Mouse (Mus musculus): Measurements from ENCODE around the gene Frmd7. TPM values are rescaled to one million over a fixed set of nuclear protein-coding genes. Genes with fewer than 3 reads are reported as not detected.

Gene Frmd7
- under 1 TPM; 0.53 to 0.85 TPM for total RNA-seq (2021)

DNA sequence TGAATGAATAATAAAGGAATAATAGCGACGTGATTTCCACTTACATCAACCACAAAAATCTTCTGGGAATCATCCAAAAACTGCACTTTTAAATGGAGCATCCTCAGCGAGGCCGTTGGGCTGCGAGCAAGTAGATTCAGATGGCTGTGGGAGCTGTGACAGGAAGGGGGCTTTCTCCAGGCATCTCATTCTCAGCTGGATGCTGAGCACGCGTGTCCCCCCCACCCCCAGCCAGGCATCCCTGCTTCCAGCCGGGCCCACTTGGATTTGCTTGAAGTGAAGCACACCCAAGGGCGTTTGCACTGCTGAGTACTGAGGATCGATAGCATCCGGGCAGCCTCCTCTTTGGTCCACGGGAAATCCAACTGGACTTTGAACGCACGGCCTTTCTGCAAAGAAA lies at the start of gene Frmd7:
Gene Frmd7, minus strand, starts transcription at position 101 of the 400 bp plus-strand sequence.
- intact Hi-C loops (cut with DNase I): no loop called here
- no peak for DNase-seq (ENCODE audit: low spot score in 2 of 2)

DNA sequence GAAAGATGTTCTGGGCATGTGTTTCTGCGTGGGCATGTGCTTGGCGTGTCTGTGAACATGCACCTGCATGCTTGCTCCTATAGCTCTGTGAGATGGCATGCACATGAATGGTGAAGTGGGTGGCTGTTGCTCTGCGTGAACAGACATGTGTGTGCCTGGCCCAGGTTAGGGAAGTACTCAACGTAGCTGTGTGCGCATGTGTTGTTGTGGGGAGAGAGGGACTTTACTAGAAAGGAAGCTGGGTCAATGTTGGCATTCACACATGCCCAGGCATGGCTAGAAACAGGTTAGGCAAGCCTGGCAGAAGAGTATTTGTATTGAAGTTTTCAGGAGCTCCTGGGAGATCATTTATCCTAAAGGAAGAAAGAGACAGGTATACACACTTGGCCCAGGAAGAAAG lies 48.8 kb upstream of the Frmd7 start:
- no peak for DNase-seq (ENCODE audit: low spot score in 2 of 2)
- intact Hi-C loops (cut with DNase I): no loop called here

DNA sequence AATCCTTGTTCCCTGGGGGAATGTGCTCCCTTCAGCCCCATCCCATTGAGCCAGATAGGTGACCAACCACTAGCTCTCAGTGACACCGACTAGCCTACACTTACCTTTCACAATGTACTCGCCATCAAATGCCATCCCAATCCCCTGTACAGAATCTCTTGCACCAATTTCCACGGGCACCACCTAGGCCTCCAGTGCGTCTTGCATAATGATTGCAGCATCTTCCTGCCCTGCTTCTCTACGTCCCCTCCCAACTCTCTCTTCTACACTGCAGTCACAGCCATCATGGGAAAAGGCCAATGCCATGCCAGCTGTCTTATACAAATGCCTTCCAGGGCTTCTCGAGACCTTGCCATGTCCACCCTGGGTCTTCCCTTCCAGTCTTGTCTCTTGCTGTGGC lies 47.4 kb upstream of the Frmd7 start:
- intact Hi-C loops (cut with DNase I): no loop called here
- DNase-seq (ENCODE audit: low spot score in 2 of 2): no peak

DNA sequence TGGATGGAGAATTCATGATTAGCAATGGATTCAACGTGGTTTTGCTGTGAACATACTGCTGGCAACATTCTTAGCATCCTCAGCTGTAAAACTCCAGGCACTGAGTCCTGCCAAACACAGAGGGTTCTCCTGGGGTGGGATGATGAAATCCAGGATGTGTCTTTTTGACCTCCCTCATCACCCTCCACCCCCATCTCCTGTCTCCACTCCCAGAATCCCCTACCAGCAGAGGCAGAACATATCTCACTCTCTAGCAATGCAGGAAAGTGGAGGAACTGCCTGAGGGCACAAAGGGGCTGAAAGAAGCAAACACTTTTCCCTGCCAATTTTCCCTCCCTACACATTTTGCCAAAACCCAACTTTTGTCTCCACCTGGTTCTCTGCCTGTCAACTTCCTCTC lies 46.1 kb upstream of the Frmd7 start:
- intact Hi-C loops (cut with DNase I): no loop called here
- no peak for DNase-seq (ENCODE audit: low spot score in 2 of 2)

DNA sequence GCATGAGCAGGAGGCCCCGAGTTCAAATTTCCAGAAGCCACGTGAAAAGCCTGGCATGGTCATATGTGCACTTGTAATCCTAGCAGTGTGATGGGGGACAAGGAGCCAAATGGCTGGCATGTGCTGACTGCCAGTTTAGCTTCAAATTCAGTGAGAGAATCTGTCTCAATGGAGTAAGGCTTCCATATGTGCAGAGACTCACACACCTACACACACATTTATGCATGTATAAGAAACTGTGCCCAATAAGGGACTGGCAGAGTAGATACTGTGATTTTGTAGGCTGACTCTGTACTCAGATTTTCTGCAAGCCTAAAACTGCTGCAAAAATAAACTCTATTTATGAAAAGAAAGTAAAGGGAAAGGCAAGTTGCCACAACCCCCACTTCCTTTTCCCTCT lies 35.9 kb upstream of the Frmd7 start:
- peak; percentile 2 to 80 for DNase-seq (ENCODE audit: low spot score in 2 of 2)
- intact Hi-C loops (cut with DNase I): no loop called here

DNA sequence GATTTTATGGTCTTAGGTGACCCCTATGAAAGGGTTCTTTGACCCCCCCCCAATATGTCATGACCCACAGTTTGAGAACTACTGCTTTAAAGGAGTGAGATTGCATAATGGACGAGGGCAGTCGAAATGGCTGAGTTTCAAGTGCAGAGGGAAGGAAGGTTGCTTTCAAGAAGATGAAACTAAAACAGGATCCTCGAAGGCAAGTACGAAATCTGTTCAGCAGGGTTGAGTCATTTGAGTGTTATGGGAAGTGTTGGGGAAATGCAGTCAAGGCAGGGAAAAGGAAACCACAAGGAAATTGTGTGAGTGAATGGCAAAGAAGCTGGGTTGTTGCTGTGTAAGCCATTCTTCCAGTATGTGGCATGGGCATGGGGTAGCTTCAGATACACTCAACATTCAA lies 29.6 kb upstream of the Frmd7 start:
- peak in 1 of 2 experiments; percentile 3 for DNase-seq (ENCODE audit: low spot score in 2 of 2)
- intact Hi-C loops (cut with DNase I): no loop called here

DNA sequence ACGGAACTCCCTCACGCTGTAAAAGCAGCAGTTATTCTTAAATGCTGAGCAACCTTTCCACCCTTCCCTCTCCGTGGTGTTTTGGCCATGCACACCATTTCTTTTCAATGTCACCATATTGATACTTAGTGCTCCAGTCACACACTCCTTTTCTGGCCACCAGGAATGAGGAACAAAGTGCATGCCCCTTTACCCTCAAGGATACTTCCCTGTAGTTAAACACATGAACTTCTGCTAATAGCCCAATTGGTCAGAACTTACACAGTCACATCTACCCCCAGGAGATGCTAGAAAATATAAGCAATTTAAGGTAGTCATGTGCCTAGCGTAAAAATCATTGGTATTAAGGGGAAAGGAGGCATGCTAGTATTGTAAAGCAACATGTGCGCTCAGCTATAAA lies 27.4 kb upstream of the Frmd7 start:
- DNase-seq (ENCODE audit: low spot score in 2 of 2): no peak
- intact Hi-C loops (cut with DNase I): no loop called here

DNA sequence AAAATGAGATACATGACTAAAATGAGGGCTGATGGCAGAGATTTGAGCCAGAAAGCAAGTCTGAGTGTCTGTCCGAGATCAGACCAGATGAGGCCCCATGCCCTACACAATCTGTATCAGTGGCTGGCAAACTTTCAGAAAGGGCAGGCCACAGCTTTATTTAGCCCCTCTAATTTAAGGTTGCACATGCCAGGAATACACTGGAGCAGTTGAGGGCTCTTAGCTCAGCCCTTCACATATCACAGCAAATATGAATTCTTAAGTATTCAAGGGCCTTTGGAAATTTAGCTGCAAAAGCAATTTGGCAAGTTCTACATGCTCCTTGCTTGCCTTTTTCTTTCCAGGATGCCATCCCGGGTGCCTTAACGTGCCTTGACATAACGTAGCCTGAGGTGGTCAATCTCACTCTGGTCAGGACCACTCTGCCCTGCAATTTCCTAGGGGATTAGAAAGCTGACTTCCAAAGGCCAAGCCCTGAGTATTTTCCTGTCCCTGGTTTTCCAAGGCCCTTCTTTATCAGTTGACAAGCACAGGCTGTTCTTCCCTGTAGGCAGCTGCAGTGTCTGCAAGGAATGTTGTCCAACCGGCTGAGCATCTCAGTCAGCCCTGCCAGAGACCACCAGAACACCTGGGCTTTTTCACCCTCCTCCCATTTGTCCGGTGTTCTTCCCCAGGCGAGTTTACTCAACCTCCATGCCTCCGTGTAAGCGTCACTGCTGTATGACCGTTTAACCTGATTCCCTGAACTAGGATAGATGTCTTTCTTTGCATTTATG lies 25.8 kb upstream of the Frmd7 start:
- no peak for DNase-seq (ENCODE audit: low spot score in 2 of 2)
- intact Hi-C loops (cut with DNase I): no loop called here

DNA sequence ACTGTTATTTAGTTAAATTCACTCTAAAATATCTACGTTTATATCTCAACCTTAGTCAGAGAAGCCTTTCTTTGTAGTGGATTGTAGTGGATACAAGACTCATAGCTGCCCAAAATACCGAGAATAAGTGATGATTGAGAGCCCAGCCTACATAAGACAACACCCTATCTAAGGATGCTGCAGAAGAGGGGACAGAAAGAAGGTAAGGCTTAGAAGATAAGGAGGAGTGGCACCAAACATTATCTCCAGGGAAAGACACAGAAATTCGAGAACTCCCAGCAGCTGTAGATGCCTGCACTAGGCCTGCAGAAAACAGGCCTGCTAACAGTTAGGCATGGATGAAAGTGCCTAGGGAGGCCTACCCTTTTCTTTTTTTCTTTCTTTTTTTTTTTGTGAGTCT lies 22.6 kb upstream of the Frmd7 start:
- intact Hi-C loops (cut with DNase I): no loop called here

DNA sequence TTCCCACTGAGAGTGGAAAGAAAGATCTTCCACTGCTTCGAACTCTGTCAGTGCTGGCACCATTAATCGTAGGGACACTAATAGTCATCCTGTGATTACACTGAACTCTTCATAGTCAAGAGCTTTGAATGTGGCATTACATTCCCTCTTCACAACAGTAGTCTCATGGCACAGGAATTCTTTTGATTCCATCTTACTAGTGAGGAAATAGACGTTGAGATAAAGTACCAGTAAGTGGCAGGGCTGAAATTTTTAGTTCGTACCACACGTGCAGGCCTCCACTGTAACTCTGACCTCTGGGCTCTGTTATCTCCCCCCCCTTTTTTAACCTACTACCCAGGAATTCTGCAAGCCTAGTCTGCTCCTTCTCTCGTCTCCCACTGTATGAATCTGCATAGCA lies 20.4 kb upstream of the Frmd7 start:
- intact Hi-C loops (cut with DNase I): no loop called here
- no peak for DNase-seq (ENCODE audit: low spot score in 2 of 2)

More for the DNA sequence above, 22.6 kb upstream of the Frmd7 start:
- DNase-seq (ENCODE audit: low spot score in 2 of 2): no peak

DNA sequence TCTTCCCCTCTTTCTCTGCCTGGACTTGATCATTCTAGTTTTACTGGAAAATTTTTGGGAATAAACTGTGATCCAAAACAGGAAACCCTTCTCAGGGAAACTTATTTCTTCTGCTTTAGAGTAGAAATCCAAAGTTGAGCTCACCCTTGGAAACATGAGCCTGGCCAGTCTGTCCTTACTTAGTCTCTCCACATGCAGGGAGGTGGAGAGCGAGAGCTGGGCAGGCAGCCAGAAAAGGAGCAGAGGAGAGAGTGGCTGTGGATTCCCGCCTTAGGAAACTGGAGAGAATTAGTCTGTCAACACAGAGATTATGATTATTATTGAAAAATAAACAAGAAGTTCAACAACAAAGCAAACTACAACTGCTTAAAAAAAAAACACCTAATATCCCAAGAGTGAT lies 6.1 kb upstream of the Frmd7 start:
- intact Hi-C loops (cut with DNase I): no loop called here
- no peak for DNase-seq (ENCODE audit: low spot score in 2 of 2)

DNA sequence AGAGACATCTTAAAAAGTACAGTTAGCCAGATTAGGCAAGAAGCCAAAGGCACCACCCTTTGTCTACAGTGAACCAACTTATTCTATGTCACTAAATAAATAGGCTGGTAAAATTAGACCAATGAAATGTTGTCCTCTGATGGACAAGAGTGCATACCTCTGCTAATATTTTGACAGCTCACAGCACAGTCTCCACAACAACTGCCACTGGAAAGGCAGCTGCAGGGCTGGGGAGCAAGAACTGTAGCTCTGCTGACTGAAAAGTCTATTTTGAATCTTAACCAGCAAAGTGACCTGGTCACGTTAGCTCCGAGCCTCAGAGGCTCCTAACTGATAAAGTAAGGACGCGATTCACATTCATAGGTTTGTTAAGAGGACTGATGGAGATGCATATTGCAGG lies 5.6 kb upstream of the Frmd7 start:
- intact Hi-C loops (cut with DNase I): no loop called here
- DNase-seq (ENCODE audit: low spot score in 2 of 2): no peak

DNA sequence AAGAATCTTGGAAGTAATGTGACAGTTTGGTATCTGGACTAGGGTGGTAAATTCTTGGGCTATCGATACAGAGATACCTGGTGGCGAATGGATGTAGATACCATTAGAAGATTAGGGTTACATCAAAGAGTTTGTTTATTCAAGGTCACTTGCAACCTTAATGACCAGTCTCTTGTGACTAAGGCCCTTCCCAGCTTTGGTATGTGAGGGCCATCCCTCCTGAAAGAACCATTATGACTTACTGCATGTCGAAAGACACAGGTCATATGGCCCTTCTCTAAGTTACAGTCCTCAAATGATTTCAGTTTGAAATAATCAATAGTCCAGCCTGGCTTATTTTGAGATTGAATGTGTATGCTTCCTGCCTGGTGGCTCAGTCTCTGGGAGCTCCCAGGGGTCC lies 5.4 kb downstream of the Frmd7 start:
- intact Hi-C loops (cut with DNase I): no loop called here
- DNase-seq (ENCODE audit: low spot score in 2 of 2): no peak

DNA sequence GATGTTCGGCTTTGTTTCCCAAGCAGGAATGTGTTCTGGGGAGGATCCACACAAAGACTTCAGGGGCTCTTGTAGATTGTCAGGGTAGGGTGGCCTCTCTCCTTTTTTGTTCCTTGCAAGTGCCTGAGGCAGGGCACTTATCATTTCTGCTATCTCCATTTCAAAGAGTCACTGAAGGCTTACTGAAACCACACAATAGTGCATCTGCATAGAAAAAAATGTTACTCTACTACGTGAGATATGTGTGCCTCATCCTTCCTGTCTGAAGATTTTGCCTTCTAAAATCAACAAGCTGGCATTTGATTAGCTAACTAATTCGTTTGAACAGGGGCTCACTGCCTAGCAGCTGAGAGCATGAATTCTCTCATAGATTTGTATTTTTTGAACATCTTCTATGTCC lies 12.2 kb downstream of the Frmd7 start:
- DNase-seq (ENCODE audit: low spot score in 2 of 2): no peak
- intact Hi-C loops (cut with DNase I): no loop called here

DNA sequence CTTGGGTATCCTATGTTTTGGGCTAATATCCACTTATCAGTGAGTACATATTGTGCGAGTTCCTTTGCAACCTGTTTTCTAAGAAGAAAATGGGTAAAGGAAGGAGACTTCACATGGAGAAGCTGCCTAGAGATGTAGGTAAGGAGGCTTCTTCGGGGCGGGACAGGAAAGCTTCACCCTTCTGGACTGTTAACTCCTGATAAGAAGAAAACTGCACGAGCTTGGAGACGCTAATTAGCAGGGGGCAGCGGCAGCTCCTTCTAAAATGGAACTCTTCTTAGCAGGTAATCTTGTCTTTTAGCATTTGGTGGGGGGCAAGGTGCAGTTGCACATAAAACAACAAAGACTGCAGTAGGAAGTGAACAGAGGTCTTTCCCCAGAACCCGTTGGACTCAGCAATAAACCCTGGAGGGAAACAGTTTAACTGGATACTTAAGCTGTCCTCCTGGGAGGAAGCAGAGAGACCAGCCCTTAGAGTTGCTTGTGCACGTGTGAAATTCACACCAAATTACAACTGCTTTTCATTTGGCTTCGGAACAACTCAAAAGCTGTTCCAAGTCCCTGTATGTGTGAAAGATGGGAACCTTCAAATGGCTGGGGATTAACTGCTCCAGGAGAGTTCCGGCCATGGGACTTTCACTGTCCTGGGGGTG lies 15.5 kb downstream of the Frmd7 start:
- DNase-seq (ENCODE audit: low spot score in 2 of 2): no peak
- intact Hi-C loops (cut with DNase I): no loop called here

DNA sequence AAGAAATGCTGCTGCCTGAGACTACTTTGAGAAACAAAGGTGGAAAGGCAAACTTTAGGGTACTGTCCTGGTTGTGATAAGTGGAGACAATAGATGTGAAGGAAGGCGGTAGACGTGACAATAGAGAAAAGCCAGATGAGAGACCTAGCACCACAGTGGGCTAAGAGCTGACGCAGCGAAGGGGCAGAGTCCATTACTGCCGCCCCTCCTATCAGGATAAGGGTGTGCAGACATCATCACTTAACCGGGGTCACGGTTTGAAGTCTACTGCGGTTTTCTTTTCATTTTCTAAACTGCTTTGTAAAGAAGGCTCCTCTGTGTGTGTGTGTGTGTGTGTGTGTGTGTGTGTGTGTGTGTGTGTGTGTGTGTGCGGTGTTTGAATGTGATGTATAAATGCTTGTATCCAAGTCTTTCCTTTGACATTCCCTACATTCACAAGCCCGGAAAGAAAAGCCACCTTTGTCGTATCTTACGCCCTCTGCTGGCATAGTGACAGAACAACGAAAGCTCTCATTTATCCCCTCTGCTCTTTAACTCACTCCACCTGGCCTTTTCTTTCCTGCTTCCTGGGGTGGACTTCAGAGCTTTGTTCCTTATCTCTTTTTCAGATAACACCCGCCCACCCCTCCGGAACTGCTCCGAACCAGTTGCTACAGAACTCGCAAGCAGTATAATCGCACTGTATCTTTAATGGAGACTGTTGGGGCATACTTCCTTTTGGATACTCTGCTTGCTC lies 17.7 kb downstream of the Frmd7 start:
- intact Hi-C loops (cut with DNase I): loop anchor here (1.0 kb wide), 1 partner anchor 249 kb away; no protein-coding TSS in a partner anchor
- DNase-seq (ENCODE audit: low spot score in 2 of 2): peak in 1 of 2 experiments; percentile 8

DNA sequence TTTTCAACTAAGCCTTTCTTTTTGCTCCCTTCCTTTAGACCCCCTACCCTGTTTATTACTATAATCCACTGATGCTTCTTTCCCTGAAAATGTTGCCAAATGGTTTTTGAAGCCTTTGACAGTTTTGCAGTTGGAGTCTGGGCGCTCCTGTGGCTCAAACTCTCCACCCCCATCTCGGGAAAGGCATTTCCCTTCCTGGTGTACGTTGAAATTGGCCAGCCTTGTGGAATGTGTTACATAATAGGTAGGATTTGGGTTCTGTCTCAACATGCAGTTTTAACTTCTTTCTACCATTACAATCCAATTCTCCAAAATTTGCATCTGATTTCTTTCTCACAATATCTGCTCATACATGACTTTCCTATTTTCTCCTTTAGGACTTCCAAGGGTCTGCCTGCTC lies 23.8 kb downstream of the Frmd7 start:
- DNase-seq (ENCODE audit: low spot score in 2 of 2): peak in 1 of 2 experiments; percentile 16
- intact Hi-C loops (cut with DNase I): no loop called here

DNA sequence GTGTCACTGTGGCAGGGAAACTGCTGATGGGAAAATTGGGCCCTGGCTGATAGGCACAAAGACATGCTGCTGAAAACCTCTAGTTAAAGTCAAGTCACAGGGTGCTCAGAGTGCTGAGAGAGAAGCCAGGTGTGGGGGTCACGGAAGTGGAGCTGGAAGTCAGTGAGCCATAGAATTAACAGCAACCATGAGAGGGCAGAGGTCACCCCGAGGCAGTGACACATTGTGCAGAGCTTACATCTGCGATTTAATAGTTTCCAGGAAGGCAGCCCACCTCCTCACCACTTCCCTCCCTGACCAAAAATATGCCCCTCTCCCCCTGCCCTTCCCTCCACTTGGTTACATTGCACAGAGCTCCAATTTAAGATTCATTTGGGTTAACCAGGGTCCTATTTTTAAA lies 25.1 kb downstream of the Frmd7 start:
- intact Hi-C loops (cut with DNase I): no loop called here
- no peak for DNase-seq (ENCODE audit: low spot score in 2 of 2)

DNA sequence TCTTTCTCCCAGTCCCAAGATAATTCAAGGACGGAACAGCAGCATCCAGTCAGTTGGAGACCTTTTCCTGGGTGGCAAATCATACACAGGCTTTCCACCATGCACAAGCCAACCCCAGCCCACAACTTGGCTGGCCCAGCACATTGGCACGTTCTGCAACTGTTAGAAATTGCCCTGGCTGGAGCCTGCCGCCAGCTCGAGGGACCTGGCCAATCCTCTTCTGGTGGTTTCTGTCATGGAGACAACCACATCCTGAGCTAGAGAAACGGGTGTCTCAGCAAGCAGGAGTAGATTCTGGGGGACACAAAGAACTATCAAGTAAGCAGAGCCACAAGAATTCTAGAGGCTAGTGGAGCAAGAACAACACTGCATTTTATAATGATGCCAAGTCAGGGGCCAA lies 32.6 kb downstream of the Frmd7 start:
- DNase-seq (ENCODE audit: low spot score in 2 of 2): no peak
- intact Hi-C loops (cut with DNase I): no loop called here

DNA sequence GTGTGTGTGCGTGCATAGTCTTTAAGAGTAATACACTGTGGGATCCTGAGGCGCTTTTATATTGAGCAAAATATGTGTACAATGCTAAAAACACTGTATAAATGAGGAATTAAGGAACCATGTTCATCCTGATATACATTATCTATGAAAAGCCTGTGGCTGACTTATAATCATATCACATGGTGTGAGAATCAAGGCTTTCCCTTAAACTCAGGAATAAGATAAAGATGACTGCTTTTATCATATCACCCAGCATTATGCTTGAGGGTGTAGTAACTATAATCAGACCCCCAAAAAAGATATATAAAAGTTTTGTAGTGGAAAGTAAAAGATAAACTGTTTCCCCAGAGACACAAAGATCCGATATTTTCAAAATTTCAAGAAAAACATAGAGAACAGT lies 39.0 kb downstream of the Frmd7 start:
- intact Hi-C loops (cut with DNase I): no loop called here
- no peak for DNase-seq (ENCODE audit: low spot score in 2 of 2)

DNA sequence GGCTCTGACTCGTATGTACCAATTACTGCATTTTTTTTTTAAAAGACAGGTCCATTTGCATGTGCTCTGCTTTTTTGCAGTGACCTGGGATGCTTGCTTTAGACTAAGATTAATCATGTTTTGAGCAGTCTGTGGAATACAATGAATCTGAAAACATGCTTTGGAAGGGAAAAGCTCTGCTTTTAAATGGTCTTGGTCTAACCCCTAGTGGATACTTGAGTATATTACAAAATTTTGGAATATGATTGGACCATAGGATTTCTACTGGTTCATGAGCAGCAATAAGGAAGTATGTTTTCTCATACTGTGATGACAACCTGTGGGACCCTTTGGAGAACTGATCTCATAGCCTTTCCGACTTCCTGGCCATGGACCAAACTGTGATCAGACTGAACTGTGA lies 54.5 kb downstream of the Frmd7 start:
- peak in 1 of 2 experiments; percentile 1 for DNase-seq (ENCODE audit: low spot score in 2 of 2)
- intact Hi-C loops (cut with DNase I): loop anchor here (2.0 kb wide), 1 partner anchor 213 kb away; no protein-coding TSS in a partner anchor
